Mouse (Mus musculus) gastrocnemius, adult 2 months (tissue): ENCODE measurements around the gene Trem2. TPM values are rescaled to one million over a fixed set of nuclear protein-coding genes. Genes with fewer than 3 reads are reported as not detected.

Source experiments
- DNase-seq: peaks from one replicate; pipeline ENCODE4 v3.0.0; 2022
- H3K27ac ChIP-seq: fragments of 200-600 bp; 2 replicates; pipeline ENCODE4 v1.8.1; 2022; ENCODE audit warnings: mild to moderate bottlenecking
- H3K4me3 ChIP-seq: fragments of 200-600 bp; 2 replicates; pipeline ENCODE4 v1.8.1; 2022; ENCODE audit warnings: mild to moderate bottlenecking, moderate library complexity
- CTCF ChIP-seq: fragments of 200-600 bp; IDR thresholded peaks from 2 replicates; pipeline ENCODE4 v1.8.1; 2022; ENCODE audit warnings: antibody characterized with exemption, mild to moderate bottlenecking, moderate library complexity
- intact Hi-C: fragments of 180-260 bp; cut with DNase I; formaldehyde crosslinking; loops from one replicate; pipeline ENCODE4 v1.15.1; 2025
- total RNA-seq, 2 experiments: library from RNA; stranded (reverse); gene quantifications; 2 replicates each; pipeline ENCODE4 v1.2.3; 2021

Trem2 gene
- total RNA-seq, 2 experiments from 2014 or later: 0.15 TPM; not detected in 1

DNA sequence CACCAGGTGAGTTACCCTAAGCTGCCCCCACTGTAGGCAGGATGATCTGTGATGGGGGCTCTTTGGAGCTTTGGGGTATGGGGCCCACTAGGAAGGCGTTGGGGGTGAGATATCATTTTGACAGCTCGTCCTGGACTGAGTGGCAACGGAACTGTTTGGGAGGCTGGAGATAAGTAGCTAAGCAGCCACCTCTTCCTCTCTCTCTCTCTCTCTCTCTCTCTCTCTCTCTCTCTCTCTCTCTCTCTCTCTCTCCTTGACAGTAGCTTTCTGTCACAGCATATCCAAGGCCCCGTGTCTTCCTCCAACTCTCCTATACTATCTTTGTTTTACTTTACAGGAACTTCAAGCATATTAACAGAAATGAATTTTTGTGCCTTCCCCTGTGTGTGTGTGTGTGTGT, 14.3 kb downstream of the Trem2 start:
- H3K4me3 ChIP-seq: no peak overlapping the region
- no peak for DNase-seq
- H3K27ac ChIP-seq: no peak overlapping the region
- TF ChIP-seq CTCF: no peak
- intact Hi-C loops: no loop called here

DNA sequence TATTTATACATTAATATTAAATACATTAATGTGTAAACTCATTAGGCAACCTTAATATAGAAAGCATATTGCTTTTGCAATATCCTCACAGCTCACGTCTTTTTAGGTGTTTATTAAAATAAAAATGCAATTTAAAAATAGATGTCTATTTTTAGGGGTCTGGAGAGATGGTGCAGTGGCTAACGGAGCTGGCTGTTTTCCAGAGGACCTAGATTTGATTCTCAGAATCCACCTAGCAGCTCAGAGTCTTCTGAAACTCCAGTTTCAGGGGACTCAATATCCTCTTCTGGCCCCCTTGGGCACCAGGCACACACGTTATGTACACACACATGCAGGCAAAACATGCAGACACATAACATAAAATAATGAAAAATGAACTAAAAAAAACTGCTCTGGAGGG, 16.1 kb downstream of the Trem2 start:
- no peak overlapping the region for H3K27ac ChIP-seq
- H3K4me3 ChIP-seq: no peak overlapping the region
- intact Hi-C loops: no loop called here
- TF ChIP-seq CTCF: no peak
- DNase-seq: peak; percentile 25

DNA sequence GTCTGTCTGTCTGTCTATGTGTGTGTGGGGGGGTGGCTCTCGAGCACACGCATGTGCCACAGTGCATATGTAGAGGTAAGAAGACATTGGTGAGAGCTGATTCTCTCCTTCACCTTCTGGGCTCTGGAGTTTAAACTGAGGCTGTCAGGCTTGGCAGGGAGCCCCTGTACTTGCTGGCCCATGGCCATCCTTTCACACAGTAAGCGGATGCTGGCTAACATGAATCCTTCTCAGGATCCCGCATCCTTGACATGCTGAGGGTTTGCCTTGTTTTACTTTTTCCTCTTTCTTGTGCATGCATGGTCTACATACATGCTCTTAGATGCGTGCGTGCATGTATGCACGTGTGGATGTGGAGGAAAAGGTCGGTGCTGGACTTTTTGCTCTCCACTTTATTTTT, 16.8 kb downstream of the Trem2 start:
- TF ChIP-seq CTCF: no peak
- intact Hi-C loops: no loop called here
- peak; percentile 66 for DNase-seq
- Histone ChIP-seq H3K4me3 (no peak overlapping the region), H3K27ac (no peak overlapping the region)

DNA sequence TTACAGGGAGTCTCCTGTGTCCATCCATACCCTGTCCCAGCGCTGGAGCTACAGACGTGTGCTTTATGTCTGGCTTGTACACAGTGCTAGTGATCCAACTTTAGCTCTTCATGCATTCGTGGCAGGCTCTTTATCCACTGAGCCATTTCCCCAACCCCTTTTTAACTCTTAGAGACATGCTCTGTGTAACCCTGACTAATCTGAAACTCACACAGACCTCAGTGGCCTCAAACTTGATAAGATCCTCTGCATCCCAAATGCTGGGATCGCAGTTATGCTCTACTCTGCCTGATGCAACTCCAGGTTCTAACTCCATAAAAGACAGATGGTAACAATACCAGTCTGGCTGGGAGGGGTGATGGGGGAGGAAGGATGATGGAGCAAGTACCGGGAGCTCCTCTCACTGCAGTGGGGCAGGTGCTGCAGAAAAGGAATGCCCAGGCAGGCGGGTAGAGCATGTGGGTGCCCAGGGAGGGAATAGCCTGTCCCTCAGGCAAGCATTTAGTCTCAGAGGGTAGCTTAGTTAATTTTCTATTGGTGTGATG, 17.3 kb downstream of the Trem2 start:
- Histone ChIP-seq H3K4me3 (no peak overlapping the region), H3K27ac (no peak overlapping the region)
- intact Hi-C loops: no loop called here
- no peak for TF ChIP-seq CTCF
- DNase-seq: no peak

DNA sequence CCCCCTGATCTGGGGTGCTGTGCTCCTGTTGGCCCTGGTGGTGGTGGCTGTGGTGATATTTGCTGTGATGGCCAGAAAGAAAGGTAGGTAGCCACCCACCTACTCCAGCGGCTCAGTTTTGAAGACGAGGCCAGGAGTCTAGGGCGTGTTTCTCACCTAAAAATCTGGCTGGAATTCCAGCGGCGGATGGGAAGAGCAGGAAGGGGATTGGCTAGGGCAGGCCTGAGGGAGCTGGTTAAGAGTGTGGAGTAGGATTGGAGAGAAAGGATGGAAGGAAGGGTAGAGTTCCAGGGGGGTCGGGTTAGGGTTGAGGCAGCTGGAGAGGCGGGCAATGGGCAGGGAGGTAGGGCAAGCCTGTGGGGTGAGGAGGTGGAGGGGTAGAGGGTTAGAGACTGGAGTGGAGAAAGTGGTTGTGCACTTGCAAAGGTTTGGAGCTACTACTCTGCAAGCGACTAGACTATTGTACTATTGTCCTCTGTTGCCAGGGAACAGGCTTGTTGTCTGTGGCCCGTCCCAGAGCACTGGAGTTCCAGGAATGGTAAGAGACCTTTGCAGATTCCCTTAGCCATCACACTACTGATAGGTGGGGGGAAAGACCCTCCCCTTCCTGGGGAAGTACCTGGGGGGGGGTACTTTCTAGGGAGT, 19.4 kb downstream of the Trem2 start:
- no peak overlapping the region for H3K4me3 ChIP-seq
- TF ChIP-seq CTCF: no peak
- no peak for DNase-seq
- intact Hi-C loops: no loop called here
- no peak overlapping the region for H3K27ac ChIP-seq

DNA sequence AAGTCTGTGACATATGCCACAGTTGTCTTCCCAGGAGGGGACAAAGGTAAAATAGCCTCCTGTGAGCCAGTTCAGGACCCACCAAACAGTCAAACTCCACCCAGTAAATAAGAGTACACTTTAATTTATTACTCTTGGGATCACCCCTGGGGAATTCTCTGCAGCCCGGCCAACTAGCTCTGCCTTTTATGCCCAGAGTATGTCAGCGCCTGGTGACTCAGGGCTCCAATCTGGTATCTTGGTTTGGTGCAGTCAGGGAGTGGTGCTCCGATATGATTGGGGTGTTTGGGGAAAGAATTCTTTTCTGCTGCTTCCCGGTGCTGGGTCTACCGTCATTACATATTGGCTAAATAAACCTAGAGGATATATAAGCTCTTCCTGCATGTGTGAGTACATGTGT, 20.6 kb downstream of the Trem2 start:
- TF ChIP-seq CTCF: no peak
- no peak overlapping the region for H3K27ac ChIP-seq
- no peak overlapping the region for H3K4me3 ChIP-seq
- DNase-seq: no peak
- intact Hi-C loops: no loop called here

DNA sequence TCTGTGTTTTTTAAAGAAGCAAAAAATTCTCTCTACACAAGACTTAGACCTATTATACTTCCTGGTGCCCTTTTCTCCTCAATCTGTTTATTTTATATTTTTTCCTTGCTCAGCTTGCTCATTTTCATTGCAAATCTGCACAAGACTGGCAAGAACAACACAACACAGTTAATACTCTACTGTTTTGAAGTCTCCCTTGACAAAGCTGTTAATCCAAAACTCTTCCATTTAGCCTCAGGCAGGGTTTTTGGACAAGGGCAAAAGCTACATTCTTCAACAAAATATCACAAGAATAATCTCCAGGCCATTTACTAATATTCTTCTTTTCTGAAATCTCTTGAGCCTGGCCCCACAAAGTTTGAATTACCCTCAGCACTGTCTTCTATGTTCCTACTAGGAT, 25.4 kb downstream of the Trem2 start:
- TF ChIP-seq CTCF: no peak
- no peak overlapping the region for H3K4me3 ChIP-seq
- no peak overlapping the region for H3K27ac ChIP-seq
- DNase-seq: no peak
- intact Hi-C loops: no loop called here

DNA sequence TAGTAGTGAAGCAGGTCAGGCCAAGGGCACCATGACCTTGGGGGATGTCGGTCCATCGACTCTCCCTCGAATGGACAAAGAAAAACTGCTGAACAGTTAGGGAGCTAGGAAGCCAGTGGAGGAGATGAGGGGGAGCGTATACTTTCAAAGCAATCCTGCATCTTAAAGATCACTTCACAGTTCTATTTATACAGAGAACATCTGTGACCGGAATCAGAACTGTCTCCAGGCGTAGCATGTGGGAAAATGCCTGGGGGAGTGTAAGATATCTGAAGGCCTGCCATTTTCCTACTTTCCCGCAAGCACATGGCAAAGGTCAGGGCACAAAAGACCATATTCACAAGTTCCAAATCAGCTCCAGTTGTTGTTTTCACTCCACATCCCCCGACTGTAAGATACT, 26.8 kb downstream of the Trem2 start:
- intact Hi-C loops: no loop called here

DNA sequence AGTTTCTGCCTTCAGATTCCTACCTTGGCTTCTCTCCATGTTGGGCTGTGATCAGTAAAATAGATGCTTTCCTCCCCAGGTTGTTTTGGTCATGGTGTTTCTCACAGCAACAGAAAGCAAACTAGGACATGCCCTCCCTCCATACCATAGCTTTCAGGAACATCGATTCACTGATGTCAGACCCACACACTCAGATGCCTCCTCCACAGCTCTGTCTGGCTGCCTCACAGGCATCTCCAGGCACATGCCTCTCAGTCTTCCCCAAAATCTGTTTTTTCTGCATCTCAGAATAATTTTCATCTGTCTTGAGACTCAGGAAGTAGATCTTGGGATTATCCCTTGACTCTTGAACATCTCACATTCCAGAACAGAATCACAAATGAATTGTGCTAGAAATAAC, 29.9 kb downstream of the Trem2 start:
- TF ChIP-seq CTCF: no peak
- no peak overlapping the region for H3K4me3 ChIP-seq
- no peak for DNase-seq
- intact Hi-C loops: no loop called here
- H3K27ac ChIP-seq: no peak overlapping the region

More for the DNA sequence above, 26.8 kb downstream of the Trem2 start:
- Histone ChIP-seq H3K4me3 (no peak overlapping the region), H3K27ac (no peak overlapping the region)
- no peak for DNase-seq
- TF ChIP-seq CTCF: no peak

DNA sequence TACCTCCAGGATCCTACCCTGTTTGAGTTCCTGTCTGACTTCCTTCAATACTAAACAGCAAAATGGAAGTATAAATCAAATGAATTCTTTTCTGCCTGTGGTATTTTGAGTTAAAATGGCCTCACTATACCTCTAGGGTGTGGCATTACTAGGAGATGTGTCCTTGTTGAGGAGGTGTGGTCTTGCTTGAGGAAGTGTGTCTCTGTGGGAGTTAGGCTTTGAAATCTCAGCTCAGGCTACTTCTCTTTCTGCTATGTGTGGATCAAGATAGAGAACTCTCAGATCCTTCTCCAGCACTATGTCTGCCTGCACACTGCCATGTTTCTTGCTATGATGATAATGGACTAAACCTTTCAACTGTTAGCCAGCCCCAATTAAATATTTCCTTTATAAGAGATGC, 32.8 kb downstream of the Trem2 start:
- intact Hi-C loops: no loop called here
- no peak for TF ChIP-seq CTCF
- Histone ChIP-seq H3K4me3 (no peak overlapping the region), H3K27ac (no peak overlapping the region)
- no peak for DNase-seq

DNA sequence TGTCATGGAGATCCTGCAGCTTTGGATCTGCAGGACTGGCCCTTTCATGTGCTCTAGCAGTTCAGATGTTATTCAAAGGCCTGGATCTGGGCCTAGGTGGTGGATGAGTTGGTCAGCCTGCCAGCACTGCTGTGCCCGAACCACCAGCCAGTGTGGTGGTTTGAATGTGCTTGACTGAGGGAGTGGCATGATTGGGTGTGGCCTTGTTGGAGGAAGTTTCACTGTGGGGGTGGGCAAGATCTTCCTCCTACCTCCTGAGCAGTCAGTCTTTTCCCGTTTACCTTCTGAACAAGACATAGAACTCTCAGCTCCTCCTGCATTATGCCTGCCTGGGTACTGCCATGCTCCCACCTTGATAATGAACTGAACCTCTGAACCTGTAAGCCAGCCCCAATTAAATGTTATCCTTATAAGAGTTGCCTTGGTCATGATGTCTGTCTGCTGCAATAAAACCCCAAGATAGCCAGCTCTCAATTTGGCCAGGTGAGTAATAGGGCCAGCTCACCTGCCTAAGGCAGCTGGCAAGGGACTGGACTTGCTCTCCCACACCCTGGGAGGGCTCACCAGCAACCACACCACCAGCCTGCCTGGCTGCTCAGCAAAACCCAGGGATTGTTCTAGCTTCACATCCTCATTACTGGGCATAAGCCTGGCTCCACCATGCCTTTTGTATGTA, 39.7 kb downstream of the Trem2 start:
- intact Hi-C loops: no loop called here
- no peak for DNase-seq
- TF ChIP-seq CTCF: no peak

DNA sequence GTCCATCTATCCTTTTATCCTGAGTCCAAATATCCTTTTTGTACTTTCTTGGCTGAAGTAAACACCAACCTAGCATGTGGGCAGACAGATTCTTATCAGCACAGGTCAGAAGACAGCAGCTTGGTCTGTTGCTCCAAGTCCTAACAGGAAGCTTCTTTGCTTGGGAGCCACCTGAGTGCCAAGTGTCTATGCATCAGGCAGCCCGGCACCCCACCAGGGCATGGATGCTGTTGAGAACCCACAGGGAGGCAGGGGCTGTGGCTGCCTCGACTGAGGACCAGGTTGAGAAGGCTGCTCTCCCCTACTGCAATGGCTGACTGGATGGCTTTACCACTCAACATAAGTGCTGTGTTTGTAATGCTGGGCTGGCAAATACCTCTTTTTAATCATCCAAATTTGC, 42.5 kb downstream of the Trem2 start:
- no peak for DNase-seq
- Histone ChIP-seq H3K27ac (no peak overlapping the region), H3K4me3 (no peak overlapping the region)
- no peak for TF ChIP-seq CTCF
- intact Hi-C loops: no loop called here

More for the DNA sequence above, 39.7 kb downstream of the Trem2 start:
- H3K27ac ChIP-seq: no peak overlapping the region
- no peak overlapping the region for H3K4me3 ChIP-seq

DNA sequence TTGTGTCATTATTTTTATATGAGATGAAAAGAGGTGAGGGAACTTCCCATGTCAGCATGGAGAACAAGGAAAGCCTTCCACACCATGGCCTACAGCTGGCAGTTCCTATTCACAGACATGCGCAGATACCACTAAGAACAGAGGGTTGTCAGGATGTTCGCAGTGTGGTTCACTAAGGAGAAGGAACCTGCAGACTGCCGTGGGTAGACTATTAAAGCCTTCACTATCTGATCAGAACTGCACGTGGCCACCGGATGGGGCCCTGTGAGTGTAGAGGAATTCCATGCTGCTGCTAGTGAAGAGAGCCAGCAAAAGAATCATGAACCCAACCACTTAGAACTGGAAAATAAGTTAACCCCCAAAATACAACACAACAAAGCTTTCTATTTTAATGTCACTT, 43.2 kb downstream of the Trem2 start:
- intact Hi-C loops: no loop called here
- TF ChIP-seq CTCF: no peak
- no peak for DNase-seq
- Histone ChIP-seq H3K4me3 (no peak overlapping the region), H3K27ac (no peak overlapping the region)

DNA sequence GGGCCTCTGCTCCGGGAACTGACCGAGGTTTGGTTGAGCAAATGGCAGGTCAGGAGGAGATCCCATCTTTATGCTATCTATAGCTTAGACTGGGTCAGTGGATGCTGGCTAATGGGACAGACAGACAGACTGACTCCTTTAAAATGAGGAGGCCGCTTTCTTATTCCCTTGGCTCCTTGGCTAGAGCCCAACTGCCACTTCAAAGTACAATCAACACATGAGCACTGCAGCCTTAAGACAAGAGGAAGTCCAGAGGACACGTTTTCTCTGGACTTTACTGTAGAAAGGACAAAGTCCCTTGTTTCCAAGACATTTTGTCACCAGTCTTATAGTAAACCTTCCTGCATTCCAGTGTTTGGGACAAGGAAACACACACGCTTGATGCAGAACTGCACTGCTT, 45.2 kb downstream of the Trem2 start:
- no peak overlapping the region for H3K27ac ChIP-seq
- DNase-seq: no peak
- intact Hi-C loops: no loop called here
- TF ChIP-seq CTCF: no peak
- H3K4me3 ChIP-seq: no peak overlapping the region
